Mouse (Mus musculus): ENCODE measurements around the gene Tigit. TPM values are rescaled to one million over a fixed set of nuclear protein-coding genes. Genes with fewer than 3 reads are reported as not detected.

Gene Tigit
- polyA plus RNA-seq, 1 experiment from 2014 or later: not detected

DNA sequence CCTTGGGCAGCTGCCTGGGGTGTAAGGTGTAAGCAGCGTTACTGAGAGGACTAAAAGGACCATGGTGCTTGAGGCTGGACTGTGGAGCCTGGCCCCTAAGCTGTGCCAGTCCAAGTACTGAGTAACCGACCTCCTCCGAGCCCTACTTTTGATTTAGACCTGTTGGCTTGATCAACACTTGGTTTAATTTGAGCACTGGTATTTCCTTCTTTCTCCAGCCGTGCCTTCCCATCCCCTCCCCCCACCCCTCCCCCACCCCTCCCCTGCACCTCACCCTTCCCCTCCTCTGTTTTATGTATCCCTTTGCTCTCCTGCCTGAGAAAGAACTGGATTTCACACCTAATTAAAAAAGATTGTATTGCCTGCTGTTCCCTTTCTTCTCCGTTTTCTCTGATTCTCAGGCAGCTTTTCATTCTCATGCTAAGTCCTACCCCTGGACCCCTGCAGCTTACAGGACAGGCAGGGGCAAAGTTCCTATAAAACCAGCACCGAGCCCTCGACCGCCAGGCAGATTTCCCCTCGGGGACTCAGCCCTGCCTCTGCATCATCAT is 60.3 kb downstream of the Tigit start:
- no peak for ATAC-seq
- no peaks in the 10 kb centered on the region for H3K27me3 ChIP-seq (replicated peaks; ENCODE audit: insufficient read depth, low read length)
- no peak overlapping the region for H3K9ac ChIP-seq (replicated peaks; ENCODE audit: low read depth)
- H3K27ac ChIP-seq (ENCODE audit: low read length): no peak overlapping the region
- 34% methylated on average over 9 of the region's 9 CpGs for WGBS
- DNase-seq (ENCODE audit: low spot score): no peak
- no peaks in the 10 kb centered on the region for H3K36me3 ChIP-seq (ENCODE audit: insufficient read depth, low read length)
- TF ChIP-seq EP300 (IDR thresholded peaks at IDR 0.05) (no peak), CTCF (IDR thresholded peaks at IDR 0.05) (no peak)
- no peaks in the 10 kb centered on the region for H3K4me1 ChIP-seq (ENCODE audit: insufficient read depth, low read depth, low read length)
- H3K4me3 ChIP-seq (ENCODE audit: low read depth, low read length): no peak overlapping the region
- no peaks in the 10 kb centered on the region for H3K9me3 ChIP-seq (ENCODE audit: low read length)
- no peak overlapping the region for H3K4me2 ChIP-seq (replicated peaks; ENCODE audit: low read depth, low read length)

GRCm38 (mm10) chr16:43602573-43602972 is 61.4 kb downstream of the Tigit start:
- 76% methylated on average over 4 of the region's 4 CpGs for WGBS
- H3K4me1 ChIP-seq (ENCODE audit: insufficient read depth, low read depth, low read length): no peaks in the 10 kb centered on the region

DNA sequence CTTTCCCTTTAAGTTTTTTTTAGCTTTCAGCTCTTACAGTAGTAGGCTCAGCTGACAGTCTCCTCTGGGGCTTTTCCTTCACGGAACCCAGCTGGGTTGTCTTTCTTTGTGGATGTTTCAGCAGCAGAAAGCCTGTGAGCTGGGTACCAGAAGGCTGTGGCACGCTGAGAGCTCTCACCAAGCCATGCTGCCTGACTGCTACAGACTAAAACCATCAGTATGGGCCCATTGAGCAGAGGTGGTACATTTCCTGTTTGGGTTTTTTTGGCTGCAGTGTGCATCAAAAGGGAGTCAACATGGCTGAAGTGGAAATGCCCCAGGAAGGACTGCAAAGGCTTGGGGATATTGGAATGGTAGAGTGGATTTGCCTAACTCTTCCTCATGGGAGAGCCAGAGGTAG is 64.2 kb downstream of the Tigit start:
- Histone ChIP-seq H3K27me3 (replicated peaks; ENCODE audit: insufficient read depth, low read length) (no peaks in the 10 kb centered on the region), H3K36me3 (ENCODE audit: insufficient read depth, low read length) (no peaks in the 10 kb centered on the region), H3K4me2 (replicated peaks; ENCODE audit: low read depth, low read length) (no peak overlapping the region), H3K4me1 (ENCODE audit: insufficient read depth, low read depth, low read length) (no peaks in the 10 kb centered on the region), H3K27ac (ENCODE audit: low read length) (no peak overlapping the region), H3K9me3 (ENCODE audit: low read length) (no peaks in the 10 kb centered on the region), H3K9ac (replicated peaks; ENCODE audit: low read depth) (no peak overlapping the region), H3K4me3 (ENCODE audit: low read depth, low read length) (no peak overlapping the region)
- no peak for DNase-seq (ENCODE audit: low spot score)
- WGBS: 88% methylated on average over 2 of the region's 2 CpGs
- no peak for ATAC-seq
- TF ChIP-seq CTCF (IDR thresholded peaks at IDR 0.05): no peak
- no peak for TF ChIP-seq EP300 (IDR thresholded peaks at IDR 0.05)

More at GRCm38 (mm10) chr16:43602573-43602972, 61.4 kb downstream of the Tigit start:
- H3K9ac ChIP-seq (replicated peaks; ENCODE audit: low read depth): no peak overlapping the region
- no peaks in the 10 kb centered on the region for H3K9me3 ChIP-seq (ENCODE audit: low read length)
- no peak overlapping the region for H3K4me2 ChIP-seq (replicated peaks; ENCODE audit: low read depth, low read length)
- no peak for TF ChIP-seq CTCF (IDR thresholded peaks at IDR 0.05)
- no peak for TF ChIP-seq EP300 (IDR thresholded peaks at IDR 0.05)
- no peak overlapping the region for H3K27ac ChIP-seq (ENCODE audit: low read length)
- H3K27me3 ChIP-seq (replicated peaks; ENCODE audit: insufficient read depth, low read length): no peaks in the 10 kb centered on the region
- ATAC-seq: no peak
- no peak for DNase-seq (ENCODE audit: low spot score)
- no peaks in the 10 kb centered on the region for H3K36me3 ChIP-seq (ENCODE audit: insufficient read depth, low read length)
- H3K4me3 ChIP-seq (ENCODE audit: low read depth, low read length): no peak overlapping the region

MicroRNAs encoded within 50 kb of the gene (microRNA counts, 519-probe panel; counts per million panel counts)
- not detected for microRNA mmu-miR-568

Small RNA genes within 50 kb of the gene (microRNA-seq; reads per million reads assigned to microRNA genes)
- not detected for gene Mir568

Other genes starting within 250 kb of the Tigit start
- not detected in 2 replicates for gene Drd3, start 89.9 kb upstream of the Tigit start, polyA plus RNA-seq (2015; fragmentation: Nextera tagmentation; extraction: Ambion mirVana)
- gene Ccdc191, start 225.7 kb upstream of the Tigit start, polyA plus RNA-seq (2015; fragmentation: Nextera tagmentation; extraction: Ambion mirVana): 11.0 and 11.9 TPM in 2 replicates